Mouse (Mus musculus) brain, embryonic 14.5 days (tissue): Measurements from ENCODE around the gene Zdhhc14.

Source experiments
- CTCF ChIP-seq: fragments of 200-500 bp; IDR thresholded peaks from 2 replicates; pipeline ENCODE4 v1.5.1; 2012; ENCODE audit warnings: inconsistent platforms, mild to moderate bottlenecking, moderate library complexity, borderline replicate concordance; ENCODE audit not compliant: insufficient read depth, insufficient read length; ENCODE audit errors: extremely low read depth
- POLR2A ChIP-seq: fragments of 200-500 bp; IDR thresholded peaks from 2 replicates; pipeline ENCODE4 v1.6.1; 2012; ENCODE audit warnings: mild to moderate bottlenecking, inconsistent platforms, borderline replicate concordance; ENCODE audit not compliant: poor library complexity, insufficient read depth, insufficient read length, severe bottlenecking; ENCODE audit errors: extremely low read depth

DNA sequence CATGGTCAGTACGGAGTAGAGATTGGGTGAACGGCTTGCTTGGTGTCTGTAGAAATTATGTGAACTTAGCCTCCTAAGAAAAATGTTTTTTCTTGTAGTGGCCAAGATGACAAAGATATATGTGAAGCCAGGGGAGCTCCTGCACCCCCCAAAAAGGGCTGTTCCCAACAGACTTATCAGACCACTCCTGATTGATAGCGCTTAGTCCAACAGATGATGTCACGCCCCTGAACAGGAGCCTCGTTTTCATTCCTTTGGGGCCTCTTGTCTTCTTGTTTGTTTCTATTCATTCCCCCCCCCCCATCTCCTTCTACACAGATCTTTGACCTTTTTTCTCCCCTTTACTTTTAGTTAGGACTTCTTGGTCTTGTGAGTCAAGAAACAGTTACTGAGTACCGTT lies 19.4 kb downstream of the Zdhhc14 start:
- TF ChIP-seq POLR2A (no peak), CTCF (no peak)
